Mouse (Mus musculus) lung, postnatal 0 days (tissue): ENCODE measurements around the gene Cerk.

ENCODE experiments used
- CTCF ChIP-seq: IDR thresholded peaks from 2 replicates; pipeline ENCODE4 v1.5.1; 2016; ENCODE audit warnings: antibody characterized with exemption, mild to moderate bottlenecking
- EP300 ChIP-seq: IDR thresholded peaks from 2 replicates; pipeline ENCODE4 v1.6.1; 2016; ENCODE audit warnings: antibody characterized with exemption, mild to moderate bottlenecking, control low read depth

DNA sequence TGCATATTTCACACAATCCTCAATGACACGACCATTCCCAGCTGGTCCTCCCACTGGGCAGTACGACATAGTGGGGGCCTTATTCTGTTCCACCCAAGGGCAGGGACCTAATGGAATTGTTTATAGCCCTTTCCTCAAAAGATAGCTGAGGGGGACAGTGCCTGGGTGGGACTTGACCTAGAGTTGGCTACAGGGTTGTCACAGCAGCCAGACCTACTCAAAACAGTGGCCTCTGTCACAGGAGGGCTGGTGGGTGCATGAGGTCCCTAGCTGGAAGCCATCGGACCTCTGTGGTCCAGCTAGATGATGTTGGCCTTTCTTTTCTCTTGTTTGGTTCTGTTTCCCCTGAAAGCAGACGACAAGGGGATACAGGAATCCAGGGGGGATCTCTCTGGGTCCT, 13.5 kb upstream of the Cerk start:
- no peak for TF ChIP-seq CTCF
- TF ChIP-seq EP300, result no peak
